Mouse (Mus musculus): Measurements from ENCODE around the gene Tbcd.

DNA sequence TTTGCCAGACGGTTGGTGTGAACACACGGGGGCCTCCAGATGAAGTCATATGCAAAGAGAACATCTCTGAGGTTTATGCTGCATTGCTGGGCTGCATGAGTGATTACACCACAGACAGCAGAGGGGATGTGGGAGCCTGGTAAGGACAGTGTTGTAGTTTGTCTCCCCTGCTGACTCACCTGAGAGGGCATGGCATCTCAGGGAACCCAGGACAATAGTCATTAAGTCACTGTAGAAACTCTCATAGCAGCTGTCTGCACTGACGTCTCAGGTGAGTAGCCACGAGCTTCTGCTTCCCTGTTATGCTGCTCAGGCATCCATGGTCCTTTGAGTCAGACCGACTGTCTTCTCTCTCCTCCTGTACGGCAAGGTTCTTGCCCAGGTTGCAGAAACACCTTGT is 145.5 kb downstream of the Tbcd start:
- TF ChIP-seq CTCF (conservative IDR thresholded peaks at IDR 0.05; ENCODE audit: low read length), result no peak
- TF ChIP-seq POU5F1 (IDR thresholded peaks at IDR 0.05; ENCODE audit: borderline replicate concordance, low read length), result no peak
